Mouse (Mus musculus) CH12.LX (cell line): ENCODE measurements around the gene Hyal2. TPM values are rescaled to one million over a fixed set of nuclear protein-coding genes. Genes with fewer than 3 reads are reported as not detected.
A peak's percentile ranks its signal among the peaks of the same experiment; 100 is the strongest.

Experiments used
- DNase-seq: peaks from one replicate; pipeline ENCODE4 v3.0.0-alpha.2; 2013; ENCODE audit errors: extremely low read depth
- H3K27ac ChIP-seq: 2 replicates; pipeline ENCODE4 v1.5.1; 2012; ENCODE audit warnings: low read depth, mild to moderate bottlenecking, control low read depth, moderate library complexity; ENCODE audit not compliant: insufficient read depth
- H3K27me3 ChIP-seq: replicated peaks from 2 replicates; pipeline ENCODE3; 2012; ENCODE audit warnings: inconsistent platforms
- H3K36me3 ChIP-seq, 2 experiments: replicated peaks in 1 of 2; 2 replicates each; pipeline versions ENCODE3 to v1.6.1; 2012; ENCODE audit warnings: inconsistent platforms in 1 of 2, low read length in 1 of 2, mild to moderate bottlenecking in 1 of 2, mixed read lengths in 1 of 2, moderate library complexity in 1 of 2; ENCODE audit not compliant: control insufficient read depth in 1 of 2, insufficient read depth in 1 of 2
- H3K4me1 ChIP-seq, 2 experiments: 2 replicates each; pipeline ENCODE4 v1.6.1; 2012; ENCODE audit warnings: inconsistent platforms in 1 of 2, moderate library complexity in 1 of 2; ENCODE audit not compliant: insufficient read depth in 2 of 2, control insufficient read depth in 1 of 2
- H3K4me2 ChIP-seq: 2 replicates; pipeline ENCODE4 v1.6.1; 2012; ENCODE audit warnings: low read depth, mild to moderate bottlenecking, control low read depth; ENCODE audit not compliant: poor library complexity, insufficient read depth, severe bottlenecking
- H3K4me3 ChIP-seq, 3 experiments: fragments of 150-350 bp in 1 of 3; sonication (generic) in 1 of 3; replicated peaks in 1 of 3; 2 replicates each; pipeline versions ENCODE3 to v1.5.1; 2011 to 2012; ENCODE audit warnings: low read depth in 2 of 3, low read length in 2 of 3, mild to moderate bottlenecking in 2 of 3, moderate library complexity in 2 of 3, control low read depth in 1 of 3, improper control_type of control experiment in 1 of 3, inconsistent platforms in 1 of 3, mixed read lengths in 1 of 3; ENCODE audit not compliant: poor library complexity in 1 of 3
- H3K79me2 ChIP-seq: replicated peaks from 2 replicates; pipeline ENCODE4 v1.6.1; 2012; ENCODE audit warnings: mild to moderate bottlenecking, moderate library complexity; ENCODE audit not compliant: control insufficient read depth, poor library complexity, insufficient read depth, severe bottlenecking; ENCODE audit errors: extremely low read depth
- H3K9ac ChIP-seq: 2 replicates; pipeline ENCODE4 v1.6.1; 2012; ENCODE audit warnings: low read depth, mild to moderate bottlenecking, control low read depth, moderate library complexity; ENCODE audit not compliant: insufficient read depth
- H3K9me3 ChIP-seq: replicated peaks from 2 replicates; pipeline ENCODE3; 2012; ENCODE audit warnings: low read length, inconsistent platforms, mixed read lengths
- BHLHE40 ChIP-seq: IDR thresholded peaks from 2 replicates; pipeline ENCODE4 v1.6.1; 2011; ENCODE audit warnings: mild to moderate bottlenecking, low read depth, low read length, improper control_type of control experiment
- CHD1 ChIP-seq: IDR thresholded peaks from 2 replicates; pipeline ENCODE4 v1.6.1; 2012; ENCODE audit warnings: low read depth, low read length, improper control_type of control experiment, inconsistent platforms
- CHD2 ChIP-seq: IDR thresholded peaks from 2 replicates; pipeline ENCODE4 v1.6.1; 2011; ENCODE audit warnings: low read length, improper control_type of control experiment
- CTCF ChIP-seq, 2 experiments: IDR thresholded peaks in 1 of 2; conservative IDR thresholded peaks in 1 of 2; 2 replicates each; pipeline ENCODE4 v1.5.1; 2011 to 2012; ENCODE audit warnings: low read depth in 2 of 2, low read length in 2 of 2, improper control_type of control experiment in 1 of 2, inconsistent platforms in 1 of 2, mild to moderate bottlenecking in 1 of 2, moderate library complexity in 1 of 2
- E2F4 ChIP-seq: IDR thresholded peaks from 2 replicates; pipeline ENCODE4 v1.6.1; 2011; ENCODE audit warnings: low read depth, low read length, improper control_type of control experiment; ENCODE audit not compliant: insufficient replicate concordance
- ELF1 ChIP-seq: IDR thresholded peaks from 2 replicates; pipeline ENCODE4 v1.6.1; 2014; ENCODE audit warnings: low read depth, mild to moderate bottlenecking, inconsistent platforms, low read length, improper control_type of control experiment
- GABPA ChIP-seq: IDR thresholded peaks from 2 replicates; pipeline ENCODE4 v1.6.1; 2012; ENCODE audit warnings: low read depth, low read length, improper control_type of control experiment, inconsistent platforms; ENCODE audit not compliant: insufficient replicate concordance
- HCFC1 ChIP-seq: IDR thresholded peaks from 2 replicates; pipeline ENCODE4 v1.6.1; 2012; ENCODE audit warnings: low read depth, mild to moderate bottlenecking, inconsistent platforms, low read length, improper control_type of control experiment
- IRF4 ChIP-seq: IDR thresholded peaks from 2 replicates; pipeline ENCODE4 v1.6.1; 2014; ENCODE audit warnings: low read depth, mild to moderate bottlenecking, inconsistent platforms, low read length, improper control_type of control experiment
- JUN ChIP-seq: IDR thresholded peaks from 2 replicates; pipeline ENCODE4 v1.6.1; 2011; ENCODE audit warnings: low read depth, mild to moderate bottlenecking, low read length, improper control_type of control experiment, moderate library complexity; ENCODE audit not compliant: insufficient read depth
- JUND ChIP-seq: conservative IDR thresholded peaks from 2 replicates; pipeline ENCODE4 v1.6.1; 2011; ENCODE audit warnings: low read depth, low read length, improper control_type of control experiment
- KAT2A ChIP-seq: IDR thresholded peaks from 2 replicates; pipeline ENCODE4 v1.6.1; 2012; ENCODE audit warnings: low read length, improper control_type of control experiment, inconsistent platforms; ENCODE audit not compliant: insufficient replicate concordance
- MAFK ChIP-seq: IDR thresholded peaks from 2 replicates; pipeline ENCODE4 v1.6.1; 2011; ENCODE audit warnings: low read length, improper control_type of control experiment; ENCODE audit not compliant: insufficient replicate concordance
- MAX ChIP-seq: IDR thresholded peaks from 2 replicates; pipeline ENCODE4 v1.6.1; 2011; ENCODE audit warnings: low read length, improper control_type of control experiment
- MAZ ChIP-seq: IDR thresholded peaks from 2 replicates; pipeline ENCODE4 v1.6.1; 2012; ENCODE audit warnings: low read depth, mild to moderate bottlenecking, inconsistent platforms, low read length, improper control_type of control experiment, moderate library complexity
- MEF2A ChIP-seq: IDR thresholded peaks from 2 replicates; pipeline ENCODE4 v1.6.1; 2014; ENCODE audit warnings: low read depth, mild to moderate bottlenecking, inconsistent platforms, low read length, improper control_type of control experiment, borderline replicate concordance
- MXI1 ChIP-seq: IDR thresholded peaks from 2 replicates; pipeline ENCODE4 v1.6.1; 2011; ENCODE audit warnings: mild to moderate bottlenecking, low read depth, low read length, improper control_type of control experiment
- MYC ChIP-seq: IDR thresholded peaks from 2 replicates; pipeline ENCODE4 v1.6.1; 2011; ENCODE audit warnings: low read depth, mild to moderate bottlenecking, improper control_type of control experiment, low read length
- NELFE ChIP-seq: IDR thresholded peaks from 2 replicates; pipeline ENCODE4 v1.6.1; 2011; ENCODE audit warnings: low read depth, low read length, improper control_type of control experiment
- NRF1 ChIP-seq: IDR thresholded peaks from 2 replicates; pipeline ENCODE4 v1.6.1; 2014; ENCODE audit warnings: low read depth, mild to moderate bottlenecking, inconsistent platforms, low read length, improper control_type of control experiment, moderate library complexity
- POLR2A ChIP-seq: IDR thresholded peaks from 2 replicates; pipeline ENCODE4 v1.6.1; 2011; ENCODE audit warnings: low read depth, mild to moderate bottlenecking, improper control_type of control experiment, low read length
- RAD21 ChIP-seq: IDR thresholded peaks from 2 replicates; pipeline ENCODE4 v1.6.1; 2011; ENCODE audit warnings: low read depth, mild to moderate bottlenecking, low read length, improper control_type of control experiment, moderate library complexity
- RCOR1 ChIP-seq: conservative IDR thresholded peaks from 2 replicates; pipeline ENCODE4 v1.6.1; 2012; ENCODE audit warnings: low read depth, mild to moderate bottlenecking, inconsistent platforms, low read length, improper control_type of control experiment
- SIN3A ChIP-seq: IDR thresholded peaks from 2 replicates; pipeline ENCODE4 v1.6.1; 2012; ENCODE audit warnings: low read length, improper control_type of control experiment, inconsistent platforms
- SMC3 ChIP-seq: IDR thresholded peaks from 2 replicates; pipeline ENCODE4 v1.6.1; 2011; ENCODE audit warnings: low read depth, low read length, improper control_type of control experiment
- TBP ChIP-seq: conservative IDR thresholded peaks from 2 replicates; pipeline ENCODE4 v1.6.1; 2011; ENCODE audit warnings: low read depth, low read length, improper control_type of control experiment
- TCF12 ChIP-seq: IDR thresholded peaks from 2 replicates; pipeline ENCODE4 v1.6.1; 2014; ENCODE audit warnings: low read depth, mild to moderate bottlenecking, inconsistent platforms, low read length, improper control_type of control experiment
- UBTF ChIP-seq: IDR thresholded peaks from 2 replicates; pipeline ENCODE4 v1.6.1; 2012; ENCODE audit warnings: low read depth, mild to moderate bottlenecking, inconsistent platforms, low read length, improper control_type of control experiment, moderate library complexity
- USF1 ChIP-seq: IDR thresholded peaks from 2 replicates; pipeline ENCODE4 v1.6.1; 2014; ENCODE audit warnings: low read depth, mild to moderate bottlenecking, inconsistent platforms, low read length, improper control_type of control experiment
- USF2 ChIP-seq: conservative IDR thresholded peaks from 2 replicates; pipeline ENCODE4 v1.6.1; 2011; ENCODE audit warnings: low read depth, low read length, improper control_type of control experiment
- ZC3H11A ChIP-seq: IDR thresholded peaks from 2 replicates; pipeline ENCODE4 v1.6.1; 2012; ENCODE audit warnings: low read depth, mild to moderate bottlenecking, inconsistent platforms, low read length, improper control_type of control experiment
- ZKSCAN1 ChIP-seq: IDR thresholded peaks from 2 replicates; pipeline ENCODE4 v1.6.1; 2012; ENCODE audit warnings: low read depth, inconsistent platforms, low read length, improper control_type of control experiment, borderline replicate concordance
- ZMIZ1 ChIP-seq: IDR thresholded peaks from 2 replicates; pipeline ENCODE4 v1.6.1; 2012; ENCODE audit warnings: low read depth, mild to moderate bottlenecking, inconsistent platforms, low read length, improper control_type of control experiment
- ZNF384 ChIP-seq: IDR thresholded peaks from 2 replicates; pipeline ENCODE4 v1.6.1; 2012; ENCODE audit warnings: low read depth, low read length, improper control_type of control experiment, inconsistent platforms
- dilution Hi-C: fragments of 300-500 bp; cut with MboI; formaldehyde crosslinking; loops from 2 replicates; pipeline ENCODE4 v1.14.3; 2020; ENCODE audit warnings: low sequenced_read_pairs; ENCODE audit not compliant: extremely low pct_unique_long_range_greater_than_20kb, extremely low pct_ligation_motif_present
- in situ Hi-C: fragments of 300-500 bp; cut with MboI; formaldehyde crosslinking; loops from 3 replicates; pipeline ENCODE4 v1.14.3; 2019; ENCODE audit warnings: low sequenced_read_pairs, low pct_ligation_motif_present, low pct_unique_long_range_greater_than_20kb, mixed read lengths
- polyA plus RNA-seq: library from polyadenylated mRNA; unstranded; fragments of >175 nt; gene quantifications from 2 replicates; pipeline ENCODE4 v1.2.1, GENCODE M21; 2012; ENCODE audit warnings: low read depth; ENCODE audit not compliant: insufficient read length
- total RNA-seq, 2 experiments: library from RNA; depleted of rRNA; stranded (reverse); fragments of 300-350 nt in 1 of 2; fragments of >200 nt in 1 of 2; gene quantifications; 2 replicates each; pipeline ENCODE4 v1.2.3; 2012 to 2014

The Hyal2 gene
- total and polyA plus RNA-seq, 3 experiments = 16.4 to 30.9 (median 26.8) TPM

DNA sequence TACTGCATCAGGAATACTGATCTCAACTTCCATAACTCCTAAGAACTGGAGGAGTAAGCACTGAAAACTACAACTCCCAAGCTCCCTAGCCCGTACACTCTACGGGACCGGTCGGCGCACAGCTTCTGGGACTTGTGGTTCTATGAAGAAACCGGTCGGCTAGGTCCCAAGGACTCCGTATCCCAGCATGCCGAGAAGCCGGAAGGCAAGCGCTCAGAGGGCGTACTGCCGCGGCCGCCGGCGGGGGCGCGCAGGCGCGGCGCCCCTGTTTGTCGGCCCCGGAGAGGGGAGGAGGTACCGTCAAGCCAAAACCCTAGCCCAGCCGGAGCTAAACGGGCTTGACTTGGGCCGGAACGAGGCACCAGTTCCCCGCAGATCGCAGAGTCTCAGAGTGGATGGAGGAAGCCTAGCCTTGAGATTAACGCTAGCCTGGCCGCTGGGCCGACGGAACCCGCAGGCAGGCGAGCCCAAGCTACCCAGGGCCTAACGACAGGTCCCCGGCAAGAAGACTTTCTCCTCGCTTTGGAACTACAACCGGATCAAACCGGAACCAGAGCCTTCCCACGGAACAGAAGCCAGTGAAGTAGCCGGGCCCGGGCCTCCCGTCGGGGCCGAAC lies 33.8 kb upstream of the Hyal2 start, which contains the start of gene Tmem115:
TSS of gene Tmem115 (plus strand) at position 155 of the 617 bp plus-strand sequence.
- H3K27me3 ChIP-seq = peaks cover 18% of the 10 kb centered on the region
- H3K4me2 ChIP-seq = peak within 1 kb of the TSS; percentile 93
- TF ChIP-seq HCFC1 (peak; percentile 99), ZKSCAN1 (no peak), NELFE (peak; percentile 76), MXI1 (peak; percentile 75), ZC3H11A (no peak), GABPA (peak; percentile 91; the same call in 1 of the 2 replicates), BHLHE40 (no peak), UBTF (peak; percentile 82), SMC3 (no peak), ZMIZ1 (no peak; the same call in 1 of the 2 replicates), MYC (0 out of 2 replicates have a peak, but pooled peaks have one; percentile 41), JUND (no peak), USF1 (no peak), MAFK (no peak), KAT2A (peak; percentile 99), CHD1 (no peak), ELF1 (peak; percentile 98), IRF4 (peak; percentile 12; the same call in 1 of the 2 replicates), POLR2A (peak; percentile 78), MAZ (no peak), E2F4 (no peak), TCF12 (peak; percentile 59), TBP (0 out of 2 replicates have a peak, but pooled peaks have one; percentile 9), MAX (peak; percentile 30; the same call in 1 of the 2 replicates), CTCF (conservative IDR thresholded peaks at IDR 0.05 in 1 of 2, IDR thresholded peaks at IDR 0.05 in 1 of 2; ENCODE audit: low read depth in 2 of 2, low read length in 2 of 2) (no peak), RCOR1 (no peak), JUN (no peak), MEF2A (no peak; the same call in 1 of the 2 replicates), CHD2 (no peak), USF2 (no peak), ZNF384 (no peak), RAD21 (no peak), SIN3A (peak; percentile 69), NRF1 (peak; percentile 93)
- DNase-seq = peak; percentile 94
- H3K27ac ChIP-seq = peak within 1 kb of the TSS; percentile 49
- peak within 1 kb of the TSS; percentile 86 to 95 (median 93) for H3K4me3 ChIP-seq
- peaks cover 10 to 32% of the 10 kb centered on the region in 2 experiments for H3K4me1 ChIP-seq
- H3K36me3 ChIP-seq = peaks cover 16 to 25% of the 10 kb centered on the region in 2 experiments
- peaks cover 36% of the 10 kb centered on the region for H3K79me2 ChIP-seq
- H3K9me3 ChIP-seq = no peaks in the 10 kb centered on the region
- dilution Hi-C loops = no loop called here
- H3K9ac ChIP-seq = peak within 1 kb of the TSS; percentile 77
- in situ Hi-C loops = no loop called here
